Mouse (Mus musculus) G1E (cell line): ENCODE measurements around the gene Ddx59.

Experiments used
- CTCF ChIP-seq: IDR thresholded peaks from 2 replicates; pipeline ENCODE4 v1.5.1; 2012; ENCODE audit warnings: low read depth, low read length, inconsistent platforms, mixed read lengths
- GATA1 ChIP-seq: IDR thresholded peaks from 2 replicates; pipeline ENCODE4 v1.6.1; 2012; ENCODE audit warnings: borderline replicate concordance, low read length, inconsistent platforms, mixed read lengths

DNA sequence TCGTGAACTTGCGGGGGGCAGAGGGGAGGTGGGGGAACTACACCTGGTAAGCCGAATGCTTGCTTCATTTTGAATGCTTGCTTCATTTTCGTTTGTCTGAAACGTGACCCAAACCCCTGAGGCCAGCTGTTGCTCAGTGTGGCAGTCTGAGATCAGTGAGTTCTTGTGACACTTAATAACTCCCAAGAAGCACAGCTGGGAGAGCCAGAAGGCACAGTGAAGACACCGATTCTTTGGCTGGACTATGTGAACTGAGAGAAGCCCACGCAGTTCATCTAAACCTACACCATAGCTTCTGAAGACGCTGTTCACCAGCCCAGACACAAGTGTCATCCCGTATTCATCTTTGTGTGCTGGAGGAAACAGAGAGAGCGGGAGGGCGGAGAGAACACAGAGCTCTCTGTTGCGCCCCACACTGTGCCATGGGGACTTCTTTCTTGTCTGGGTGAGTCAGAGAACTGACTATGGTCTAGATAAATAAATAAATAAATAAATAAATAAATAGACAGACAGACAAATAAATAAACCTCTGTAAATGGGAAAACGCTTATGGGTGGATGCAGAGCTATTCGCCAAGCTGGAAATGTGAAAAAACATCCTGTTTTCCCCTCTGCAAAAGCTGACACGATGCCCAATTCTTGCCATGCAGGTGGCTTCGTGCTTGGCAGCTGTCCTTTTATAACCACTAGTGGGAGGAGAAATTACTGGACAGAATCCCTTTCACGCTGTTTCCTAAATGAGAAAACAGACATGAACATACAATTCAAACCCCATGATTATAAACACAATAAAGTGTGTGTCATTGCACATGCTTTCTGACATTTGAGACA, 40.9 kb downstream of the Ddx59 start:
- TF ChIP-seq CTCF (no peak), GATA1 (no peak)
